In the genomic region with DNA sequence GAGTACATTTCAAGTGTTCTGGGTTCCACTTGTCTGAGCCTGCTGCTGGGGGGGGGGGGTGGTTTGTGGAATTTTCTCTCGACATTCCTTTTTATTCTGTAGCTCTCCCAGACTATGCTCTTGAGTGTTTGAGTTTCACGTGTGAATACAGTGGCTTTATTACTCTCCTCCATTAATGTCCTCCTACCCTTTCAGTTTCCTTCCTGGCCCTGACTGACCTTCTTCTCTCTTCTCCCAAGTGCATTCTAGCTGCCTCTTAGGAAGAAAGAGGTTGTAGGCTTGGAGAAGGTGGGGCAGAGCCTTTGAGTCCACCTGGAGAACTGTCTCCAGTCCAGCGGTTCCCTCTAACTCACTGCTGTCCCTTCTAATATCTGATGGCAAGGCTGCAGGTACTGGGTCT, we compare ENCODE assay signal across 19 mouse cellular contexts.
"Had no signal": no experiment of that assay in that cellular context is flagged by ENCODE, and none has a peak within 500 bp of the region (broad histone marks: within the 10 kb centered on the region; RNA-seq: fewer than 3 reads in every experiment).

No protein-coding gene starts in this region.

- H3K27me3 ChIP-seq: kidney, embryonic 15.5 days; midbrain, embryonic 12.5 days; midbrain, embryonic 15.5 days; neural tube, embryonic 12.5 days; neural tube, embryonic 15.5 days had no signal

- H3K4me3 ChIP-seq: kidney, embryonic 15.5 days; liver, embryonic 13.5 days; midbrain, embryonic 12.5 days; midbrain, embryonic 15.5 days; neural tube, embryonic 12.5 days; neural tube, embryonic 15.5 days had no signal

- H3K9ac ChIP-seq: kidney, embryonic 15.5 days; liver, embryonic 13.5 days; midbrain, embryonic 12.5 days; midbrain, embryonic 15.5 days; neural tube, embryonic 12.5 days; neural tube, embryonic 15.5 days had no signal

- H3K27ac ChIP-seq: kidney, embryonic 15.5 days; liver, embryonic 13.5 days; macrophage; midbrain, embryonic 12.5 days; midbrain, embryonic 15.5 days; neural tube, embryonic 12.5 days; neural tube, embryonic 15.5 days; stomach, postnatal 0 days had no signal

- H3K36me3 ChIP-seq: kidney, embryonic 15.5 days; liver, embryonic 13.5 days; midbrain, embryonic 12.5 days; midbrain, embryonic 15.5 days; neural tube, embryonic 12.5 days; neural tube, embryonic 15.5 days had no signal

- ATAC-seq: midbrain, embryonic 15.5 days had no signal

- H3K9me3 ChIP-seq: kidney, embryonic 15.5 days; liver, embryonic 13.5 days; midbrain, embryonic 12.5 days; midbrain, embryonic 15.5 days; neural tube, embryonic 12.5 days; neural tube, embryonic 15.5 days had no signal

- H3K4me2 ChIP-seq: kidney, embryonic 15.5 days; liver, embryonic 13.5 days; midbrain, embryonic 12.5 days; midbrain, embryonic 15.5 days; neural tube, embryonic 12.5 days; neural tube, embryonic 15.5 days had no signal

- DNase-seq: kidney, adult 11 months; kidney, adult 8-10 months; kidney, postnatal 10 days; kidney, postnatal 36 days; layer of hippocampus, adult 9-11 months; liver, embryonic 13.5 days; right cerebral cortex, adult 18-20 months; right cerebral cortex, postnatal 14 days; right cerebral cortex, postnatal 4 days; thymus, adult 2 months; thymus, postnatal 14 days; thymus, postnatal 4 days had no signal
